Mouse (Mus musculus) limb, embryonic 14.5 days (tissue): ENCODE measurements around the gene Lipn. TPM values are rescaled to one million over a fixed set of nuclear protein-coding genes. Genes with fewer than 3 reads are reported as not detected.

ENCODE experiments used
- ATAC-seq: fragments of 200-750 bp; cut with Nextera tagmentation; 2 replicates; pipeline ENCODE4 v1.8.0; 2017; ENCODE audit warnings: low read depth, moderate number of reproducible peaks, moderate TSS enrichment; ENCODE audit not compliant: low FRiP score
- DNase-seq: peaks from one replicate; pipeline ENCODE4 v3.0.0-alpha.2; 2015; ENCODE audit warnings: low spot score
- H3K27ac ChIP-seq: fragments of 300-500 bp; sonication (generic); replicated peaks from 2 replicates; pipeline ENCODE4 v1.5.1; 2014; ENCODE audit warnings: low read depth, mild to moderate bottlenecking, low read length, moderate library complexity, mixed read lengths
- H3K27me3 ChIP-seq: fragments of 300-500 bp; sonication (generic); 2 replicates; pipeline ENCODE4 v1.6.1; 2014; ENCODE audit warnings: low read length, mixed read lengths; ENCODE audit not compliant: control insufficient read depth, insufficient read depth
- H3K36me3 ChIP-seq: fragments of 300-500 bp; sonication (generic); 2 replicates; pipeline ENCODE4 v1.6.1; 2014; ENCODE audit warnings: mild to moderate bottlenecking, low read length, moderate library complexity, mixed read lengths; ENCODE audit not compliant: control insufficient read depth, insufficient read depth
- H3K4me1 ChIP-seq: fragments of 300-500 bp; sonication (generic); 2 replicates; pipeline ENCODE4 v1.6.1; 2014; ENCODE audit warnings: antibody characterized with exemption, low read length, mixed read lengths; ENCODE audit not compliant: control insufficient read depth, insufficient read depth
- H3K4me2 ChIP-seq: fragments of 300-500 bp; sonication (generic); replicated peaks from 2 replicates; pipeline ENCODE4 v1.6.1; 2014; ENCODE audit warnings: low read depth, mild to moderate bottlenecking, low read length, moderate library complexity; ENCODE audit not compliant: severe bottlenecking
- H3K4me3 ChIP-seq: fragments of 300-500 bp; sonication (generic); replicated peaks from 2 replicates; pipeline ENCODE4 v1.5.1; 2014; ENCODE audit warnings: low read length
- H3K9ac ChIP-seq: fragments of 300-500 bp; sonication (generic); 2 replicates; pipeline ENCODE4 v1.6.1; 2014; ENCODE audit warnings: mild to moderate bottlenecking, low read depth, low read length, moderate library complexity; ENCODE audit not compliant: severe bottlenecking
- H3K9me3 ChIP-seq: fragments of 300-500 bp; sonication (generic); 2 replicates; pipeline ENCODE4 v1.6.1; 2016; ENCODE audit warnings: low read length; ENCODE audit not compliant: control insufficient read depth
- POLR2A ChIP-seq: fragments of 200-500 bp; IDR thresholded peaks from 2 replicates; pipeline ENCODE4 v1.8.0; 2012; ENCODE audit warnings: inconsistent platforms, mild to moderate bottlenecking, moderate library complexity, borderline replicate concordance; ENCODE audit not compliant: insufficient read depth, insufficient read length; ENCODE audit errors: extremely low read depth
- WGBS: fragments of 180-500 bp; shearing (Covaris S2); extraction: QIAGEN DNeasy Blood & Tissue Kit; methylation state at CpG from one replicate; pipeline ENCODE4 v1.1.7; 2014; 5-methylcytosine and 5-hydroxymethylcytosine counted together
- microRNA-seq: library from miRNA; unstranded; fragments of <30 nt; microRNA quantifications from one replicate; pipeline ENCODE4, GENCODE M21; 2016
- polyA plus RNA-seq, 2 experiments: library from polyadenylated mRNA; depleted of rRNA in 1 of 2; stranded (reverse) in 1 of 2; unstranded in 1 of 2; fragments of >200 nt; fragmentation: Nextera tagmentation in 1 of 2; extraction: Ambion mirVana in 1 of 2; gene quantifications; 2 replicates each; pipeline versions ENCODE4 v1.2.1 to v1.2.3; 2012 to 2014

The Lipn gene
- polyA plus RNA-seq, 2 experiments, result not detected

- DNase-seq (no peak), ATAC-seq (no peak)
- 86% methylated on average over 3 of the region's 3 CpGs for WGBS
- no peak overlapping the region for H3K4me3 ChIP-seq
- no peak overlapping the region for H3K27ac ChIP-seq
- no peaks in the 10 kb centered on the region for H3K4me1 ChIP-seq
- no peaks in the 10 kb centered on the region for H3K27me3 ChIP-seq
- no peak overlapping the region for H3K4me2 ChIP-seq
- no peak for TF ChIP-seq POLR2A
- no peak overlapping the region for H3K9ac ChIP-seq
- H3K9me3 ChIP-seq, result no peaks in the 10 kb centered on the region
- H3K36me3 ChIP-seq, result no peaks in the 10 kb centered on the region
Observed at GRCm38 (mm10) chr19:34104841-34105240, 37.7 kb downstream of the Lipn start.

DNA sequence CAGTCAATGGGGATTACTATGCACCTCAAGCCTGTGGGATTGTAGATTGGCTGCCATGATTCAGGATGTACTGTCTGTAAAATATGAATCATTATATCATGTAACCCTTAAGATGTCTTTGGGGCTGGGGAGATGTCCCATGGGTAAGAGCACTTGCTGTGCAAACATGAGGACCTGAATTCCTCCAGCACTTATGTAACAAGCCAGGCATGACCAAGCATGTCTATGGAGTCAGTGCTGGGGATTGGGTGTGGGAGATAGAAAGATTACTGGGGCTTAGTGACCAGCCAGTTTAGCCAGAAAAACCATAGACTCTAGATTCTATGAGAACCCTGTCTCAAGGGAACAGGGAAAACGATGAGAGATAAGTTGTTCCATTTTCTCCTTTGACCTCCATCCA, 51.9 kb downstream of the Lipn start:
- WGBS, result 53% methylated on average over 1 of the region's 1 CpGs
- H3K4me2 ChIP-seq, result no peak overlapping the region

DNA sequence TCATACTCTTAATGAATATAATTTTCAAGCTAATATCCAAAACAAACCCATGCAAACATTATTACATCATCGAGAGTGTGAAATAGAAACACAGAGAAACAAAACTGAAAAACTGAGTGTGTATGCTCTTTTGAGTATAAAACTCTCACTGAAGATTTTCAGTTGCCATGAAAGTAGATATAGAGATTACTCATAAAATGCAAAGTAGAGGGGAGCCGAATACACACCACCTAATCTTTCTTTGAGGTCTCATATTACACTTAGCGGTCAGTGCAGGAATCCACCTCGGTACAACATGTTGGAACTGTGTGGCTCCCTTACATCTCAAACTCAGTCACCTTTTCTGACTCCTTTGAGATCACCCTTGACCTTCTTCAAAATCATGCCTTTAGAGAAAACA, 52.5 kb downstream of the Lipn start:
- Histone ChIP-seq H3K4me1 (no peaks in the 10 kb centered on the region), H3K4me3 (no peak overlapping the region), H3K4me2 (no peak overlapping the region), H3K36me3 (no peaks in the 10 kb centered on the region), H3K9ac (no peak overlapping the region), H3K9me3 (no peaks in the 10 kb centered on the region), H3K27ac (no peak overlapping the region), H3K27me3 (no peaks in the 10 kb centered on the region)
- 60% methylated on average over 4 of the region's 4 CpGs for WGBS
- no peak for TF ChIP-seq POLR2A
- ATAC-seq, result no peak
- DNase-seq, result no peak

More for the DNA sequence above, 51.9 kb downstream of the Lipn start:
- no peak for DNase-seq
- no peaks in the 10 kb centered on the region for H3K9me3 ChIP-seq
- ATAC-seq, result no peak
- no peak for TF ChIP-seq POLR2A
- H3K9ac ChIP-seq, result no peak overlapping the region
- no peak overlapping the region for H3K4me3 ChIP-seq
- no peak overlapping the region for H3K27ac ChIP-seq
- H3K27me3 ChIP-seq, result no peaks in the 10 kb centered on the region
- H3K36me3 ChIP-seq, result no peaks in the 10 kb centered on the region
- no peaks in the 10 kb centered on the region for H3K4me1 ChIP-seq

GRCm38 (mm10) chr19:34120107-34120731, 53.1 kb downstream of the Lipn start:
- H3K4me2 ChIP-seq, result no peak overlapping the region
- no peaks in the 10 kb centered on the region for H3K4me1 ChIP-seq
- H3K9ac ChIP-seq, result no peak overlapping the region
- no peaks in the 10 kb centered on the region for H3K9me3 ChIP-seq
- no peak overlapping the region for H3K4me3 ChIP-seq
- DNase-seq (no peak), ATAC-seq (no peak)
- no peak for TF ChIP-seq POLR2A
- H3K27me3 ChIP-seq, result no peaks in the 10 kb centered on the region
- WGBS, result 63% methylated on average over 3 of the region's 3 CpGs
- no peak overlapping the region for H3K27ac ChIP-seq
- H3K36me3 ChIP-seq, result no peaks in the 10 kb centered on the region

Small RNAs within 50 kb of the gene (microRNA-seq; reads per million reads assigned to microRNA genes)
- not detected for gene Gm23334

Other genes starting within 250 kb of the Lipn start
- gene Lipf, start 106.2 kb upstream of the Lipn start, polyA plus RNA-seq (2012; rRNA removed), result 0.19 TPM in 1 of 2 replicates, not detected in the other
- gene Lipf, start 106.2 kb upstream of the Lipn start, polyA plus RNA-seq (2014; fragmentation: Nextera tagmentation; extraction: Ambion mirVana), result not detected in 2 replicates
- gene Lipk, start 59.1 kb upstream of the Lipn start, polyA plus RNA-seq (2012; rRNA removed), result 0.59 and 0.73 TPM in 2 replicates
- 0.95 and 1.8 TPM in 2 replicates for gene Lipk, start 59.1 kb upstream of the Lipn start, polyA plus RNA-seq (2014; fragmentation: Nextera tagmentation; extraction: Ambion mirVana)
- gene Lipm, start 33.6 kb downstream of the Lipn start, polyA plus RNA-seq (2012; rRNA removed), result 4.4 and 6.7 TPM in 2 replicates
- 8.6 and 11.6 TPM in 2 replicates for gene Lipm, start 33.6 kb downstream of the Lipn start, polyA plus RNA-seq (2014; fragmentation: Nextera tagmentation; extraction: Ambion mirVana)
- gene Ankrd22, start 98.7 kb downstream of the Lipn start, polyA plus RNA-seq (2012; rRNA removed), result 3.1 and 4.9 TPM in 2 replicates
- gene Ankrd22, start 98.7 kb downstream of the Lipn start, polyA plus RNA-seq (2014; fragmentation: Nextera tagmentation; extraction: Ambion mirVana), result 7.5 and 8.9 TPM in 2 replicates
- gene Stambpl1, start 124.9 kb downstream of the Lipn start, polyA plus RNA-seq (2012; rRNA removed), result 8.6 and 9.0 TPM in 2 replicates
- gene Stambpl1, start 124.9 kb downstream of the Lipn start, polyA plus RNA-seq (2014; fragmentation: Nextera tagmentation; extraction: Ambion mirVana), result 14.8 and 16.6 TPM in 2 replicates
- gene Acta2, start 188.2 kb downstream of the Lipn start, polyA plus RNA-seq (2012; rRNA removed), result 289 and 290 TPM in 2 replicates
- 241 and 313 TPM in 2 replicates for gene Acta2, start 188.2 kb downstream of the Lipn start, polyA plus RNA-seq (2014; fragmentation: Nextera tagmentation; extraction: Ambion mirVana)
- 1.3 and 1.7 TPM in 2 replicates for gene Fas, start 223.3 kb downstream of the Lipn start, polyA plus RNA-seq (2012; rRNA removed)
- 4.2 and 6.1 TPM in 2 replicates for gene Fas, start 223.3 kb downstream of the Lipn start, polyA plus RNA-seq (2014; fragmentation: Nextera tagmentation; extraction: Ambion mirVana)